Mouse (Mus musculus): ENCODE data around the gene Tenm3. TPM values are rescaled to one million over a fixed set of nuclear protein-coding genes. Genes with fewer than 3 reads are reported as not detected.

Tenm3 gene
- 1 to 10 TPM; 4.5 to 8.0 TPM for total RNA-seq (2021)
- long read RNA-seq, experiment 1, partial matches to known transcripts, result 2 of 3 reads
- long read RNA-seq, experiment 1, other reads (novel, unspliced or antisense), result 1 of 3 reads
- long read RNA-seq, experiment 2, partial matches to known transcripts, result 1 of 2 reads
- long read RNA-seq, experiment 2, other reads (novel, unspliced or antisense), result 1 of 2 reads

DNA sequence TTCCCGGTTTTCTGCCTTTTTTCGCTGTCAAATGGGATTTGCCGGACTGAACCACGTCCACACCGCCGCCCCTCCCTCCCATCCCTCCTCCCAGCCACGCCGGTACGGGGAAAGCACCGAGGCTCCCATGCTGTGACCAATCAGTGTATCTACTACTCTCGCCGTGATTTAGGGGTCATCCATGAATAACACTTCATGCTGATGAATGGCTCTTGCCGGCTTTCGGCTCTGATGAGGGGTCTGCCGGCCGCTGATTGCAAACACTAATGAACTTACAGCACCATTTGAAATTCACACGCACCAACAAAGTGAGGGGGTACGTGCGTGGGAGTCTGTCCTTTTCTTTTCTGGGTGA, at the start of gene Tenm3:
Tenm3 (minus strand) TSS at position 21 of the 355 bp plus-strand sequence.
- DNase-seq, result no peak

DNA sequence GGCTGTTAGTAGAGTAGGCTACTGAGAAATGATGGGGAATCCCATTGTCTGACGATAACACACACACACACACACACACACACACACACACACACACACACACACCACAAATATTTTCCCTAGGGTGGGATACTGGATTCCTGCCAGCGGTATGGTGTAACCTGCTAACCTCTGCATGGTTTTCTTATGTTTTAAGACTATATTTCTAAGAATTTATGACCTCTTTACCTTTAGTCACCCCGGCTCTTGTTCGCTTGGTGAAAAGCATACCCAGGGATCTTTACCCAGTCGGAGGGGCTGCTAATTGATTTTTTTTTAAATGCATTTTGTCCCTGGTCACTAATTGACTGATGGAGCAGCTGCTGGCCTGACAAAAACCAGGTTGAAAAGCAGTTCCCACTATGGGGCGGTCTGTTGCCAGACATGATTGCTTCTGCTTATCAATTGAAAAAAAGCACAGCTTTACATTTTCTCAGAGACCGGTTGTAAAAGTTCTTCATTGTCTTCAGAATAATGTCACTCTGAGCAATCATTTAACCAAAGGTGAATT, 46.5 kb upstream of the Tenm3 start:
- no peak for DNase-seq

DNA sequence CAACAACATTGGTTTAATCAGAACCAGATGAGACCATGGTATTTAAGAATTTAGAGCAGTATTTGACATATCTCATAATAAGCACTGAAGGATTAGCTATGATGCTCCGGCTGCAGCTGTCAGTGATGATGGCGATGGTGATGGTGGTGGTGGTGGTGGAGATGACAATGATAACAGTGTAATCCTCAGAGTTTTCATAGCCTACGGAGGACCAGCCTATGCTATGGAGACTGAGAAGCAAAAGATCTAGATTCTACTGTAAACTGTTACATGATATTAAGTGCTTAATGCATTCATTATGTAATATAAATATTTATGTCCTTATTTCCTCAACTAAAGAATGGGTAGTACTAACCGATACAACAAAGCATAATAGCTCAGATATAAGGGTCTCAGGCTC, 40.5 kb upstream of the Tenm3 start:
- DNase-seq, result no peak

GRCm38 (mm10) chr8:48880585-48880984, 36.8 kb upstream of the Tenm3 start:
- DNase-seq, result no peak

DNA sequence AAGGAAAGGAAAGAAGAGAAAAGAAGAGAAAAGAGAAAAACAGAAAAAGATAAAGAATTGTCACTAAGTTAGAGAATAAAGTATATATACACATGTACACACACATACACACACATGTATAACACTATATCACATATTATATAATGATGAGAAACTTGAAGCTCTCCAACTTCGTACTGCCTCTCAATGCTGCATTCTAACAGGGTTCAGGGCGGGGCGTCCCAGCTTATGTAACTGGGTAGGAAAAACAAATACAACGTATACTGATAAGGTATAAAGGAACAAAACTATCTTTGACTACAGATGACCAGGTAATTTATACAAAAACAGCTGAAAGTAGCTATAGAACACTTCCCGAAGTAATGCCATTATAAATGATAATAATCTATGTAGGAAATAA, 22.2 kb upstream of the Tenm3 start:
- no peak for DNase-seq

GRCm38 (mm10) chr8:48865485-48865884, 21.7 kb upstream of the Tenm3 start:
- DNase-seq, result no peak

GRCm38 (mm10) chr8:48850223-48851010, 6.7 kb upstream of the Tenm3 start:
- no peak for DNase-seq

- DNase-seq, result no peak
Measured at GRCm38 (mm10) chr8:48849091-48849616, 5.4 kb upstream of the Tenm3 start.

DNA sequence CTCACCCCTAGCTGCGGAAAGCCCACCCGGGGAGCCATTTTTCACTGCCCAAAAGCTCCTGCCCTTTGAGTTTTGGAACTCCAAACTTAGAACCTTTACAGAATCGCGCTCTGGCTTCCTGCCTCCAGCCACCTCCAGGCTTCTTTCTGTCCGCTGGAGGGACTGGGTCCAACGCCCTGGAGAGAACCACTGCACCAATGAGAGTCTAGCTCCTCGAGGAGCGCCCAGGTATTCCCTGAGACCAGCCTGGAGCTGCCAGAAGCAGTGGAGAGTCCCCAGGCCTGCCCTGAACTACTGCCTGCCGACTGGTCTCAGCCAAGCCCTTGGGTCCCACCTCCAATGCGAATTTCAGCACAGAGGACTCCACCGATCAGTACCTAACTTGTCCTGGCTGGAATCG, 1.2 kb upstream of the Tenm3 start:
- no peak for DNase-seq

GRCm38 (mm10) chr8:48844370-48844905, 687 bp upstream of the Tenm3 start:
- DNase-seq, result no peak

- DNase-seq, result peak; percentile 28
Measured at GRCm38 (mm10) chr8:48842991-48843930, 490 bp downstream of the Tenm3 start.

DNA sequence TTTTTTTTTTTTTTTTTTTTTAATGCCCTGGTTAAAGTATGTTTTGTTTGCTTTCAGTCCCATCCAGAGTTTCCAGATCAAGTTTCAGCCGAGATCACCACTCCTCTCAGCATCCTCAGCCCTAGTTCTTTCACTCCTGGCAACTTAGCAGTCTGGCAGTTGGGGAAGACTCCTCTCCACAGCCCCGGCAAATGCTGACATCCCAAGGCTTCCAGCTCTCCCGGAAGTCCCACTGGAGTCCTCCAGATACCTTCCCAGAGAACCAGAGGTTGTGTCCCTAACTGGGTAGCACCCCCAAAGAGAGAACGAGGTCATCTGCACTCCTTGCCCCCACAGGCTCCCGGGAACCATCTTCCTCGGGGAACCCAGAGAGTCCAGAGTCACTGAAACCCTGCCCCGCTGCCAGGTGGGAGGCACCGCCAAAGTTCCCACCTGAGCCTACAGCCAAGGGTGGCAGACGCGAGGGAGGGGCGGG, 1.2 kb downstream of the Tenm3 start:
- DNase-seq, result no peak

GRCm38 (mm10) chr8:48842035-48842434, 1.7 kb downstream of the Tenm3 start:
- no peak for DNase-seq

DNA sequence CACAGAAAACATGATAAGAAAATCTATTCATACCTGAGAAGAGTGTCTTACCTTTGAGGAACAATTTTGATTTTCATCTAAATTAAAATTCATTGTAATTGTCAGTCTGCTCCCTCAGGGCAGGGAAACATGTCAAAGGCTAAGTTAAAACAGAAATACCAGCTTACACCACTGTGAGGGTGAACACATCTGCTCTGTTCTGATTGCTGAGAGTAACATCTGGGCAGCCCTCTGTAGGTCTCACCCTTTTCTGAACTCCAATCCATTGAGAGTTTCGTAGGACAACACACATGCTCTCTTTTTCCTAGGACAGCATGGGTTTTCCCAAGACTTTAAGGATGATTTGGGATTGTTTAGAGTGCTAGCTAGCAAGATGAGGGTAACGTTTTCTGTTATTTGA, 8.0 kb downstream of the Tenm3 start:
- no peak for DNase-seq

- no peak for DNase-seq
Measured at GRCm38 (mm10) chr8:48827454-48827853, 16.3 kb downstream of the Tenm3 start.

DNA sequence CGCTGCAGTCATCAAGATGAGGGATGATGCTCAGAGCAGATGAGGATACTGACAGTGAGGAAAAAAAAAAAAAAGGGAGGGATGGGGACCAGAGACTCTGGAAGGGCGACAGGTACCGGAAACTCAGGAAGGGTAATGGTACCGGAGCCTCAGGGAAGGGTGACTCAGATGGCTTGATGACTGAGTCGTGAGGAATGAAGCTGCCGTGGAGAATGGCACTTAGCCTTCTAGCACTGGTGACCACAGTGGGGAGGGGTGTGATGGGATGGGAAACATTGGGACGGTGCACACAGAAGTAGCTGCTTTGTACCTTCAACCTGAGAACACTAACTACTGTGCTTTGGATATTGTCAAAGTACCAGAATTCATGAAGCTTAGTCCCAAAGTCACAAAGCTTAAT, 18.1 kb downstream of the Tenm3 start:
- DNase-seq, result no peak

DNA sequence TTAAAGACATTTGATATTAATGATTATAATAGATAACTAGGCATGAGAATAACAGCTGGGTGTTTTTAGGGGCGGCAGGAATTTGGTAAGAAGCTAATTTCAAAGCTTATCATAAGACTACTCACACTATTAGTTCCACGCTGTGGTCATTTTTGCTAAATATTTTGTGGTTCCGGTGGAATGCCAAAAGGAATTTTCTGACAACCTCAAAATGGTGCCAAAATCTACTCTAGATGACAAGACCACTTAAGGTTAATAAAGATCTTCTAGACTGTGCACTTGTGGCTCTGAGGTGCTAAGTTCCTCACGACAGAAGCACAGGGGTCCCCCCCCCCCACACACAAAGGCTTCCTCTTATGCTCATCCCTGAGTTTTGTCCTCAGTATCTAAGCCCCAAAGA, 21.5 kb downstream of the Tenm3 start:
- DNase-seq, result no peak

DNA sequence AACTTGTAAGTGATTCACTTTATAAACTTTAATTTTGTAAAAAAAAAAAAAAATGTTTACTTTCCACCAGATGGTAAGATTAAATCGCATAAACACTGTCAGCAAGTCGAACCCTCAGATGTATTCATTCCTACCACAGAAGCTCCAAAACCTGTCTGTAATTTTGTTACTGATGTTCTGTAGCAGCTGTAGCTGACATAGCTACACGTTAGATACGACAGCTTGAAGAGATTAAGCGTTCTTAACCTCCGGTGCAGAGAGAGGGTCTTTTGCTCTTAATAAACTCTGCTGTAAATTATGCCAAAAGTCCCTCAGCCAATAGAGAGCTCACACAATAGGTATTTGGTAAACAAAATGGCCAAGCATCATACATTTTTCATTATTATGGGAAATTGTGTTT, 23.8 kb downstream of the Tenm3 start:
- DNase-seq, result no peak

- DNase-seq, result no peak
Measured at GRCm38 (mm10) chr8:48819348-48819747, 24.4 kb downstream of the Tenm3 start.

GRCm38 (mm10) chr8:48816941-48817340, 26.8 kb downstream of the Tenm3 start:
- DNase-seq, result no peak

DNA sequence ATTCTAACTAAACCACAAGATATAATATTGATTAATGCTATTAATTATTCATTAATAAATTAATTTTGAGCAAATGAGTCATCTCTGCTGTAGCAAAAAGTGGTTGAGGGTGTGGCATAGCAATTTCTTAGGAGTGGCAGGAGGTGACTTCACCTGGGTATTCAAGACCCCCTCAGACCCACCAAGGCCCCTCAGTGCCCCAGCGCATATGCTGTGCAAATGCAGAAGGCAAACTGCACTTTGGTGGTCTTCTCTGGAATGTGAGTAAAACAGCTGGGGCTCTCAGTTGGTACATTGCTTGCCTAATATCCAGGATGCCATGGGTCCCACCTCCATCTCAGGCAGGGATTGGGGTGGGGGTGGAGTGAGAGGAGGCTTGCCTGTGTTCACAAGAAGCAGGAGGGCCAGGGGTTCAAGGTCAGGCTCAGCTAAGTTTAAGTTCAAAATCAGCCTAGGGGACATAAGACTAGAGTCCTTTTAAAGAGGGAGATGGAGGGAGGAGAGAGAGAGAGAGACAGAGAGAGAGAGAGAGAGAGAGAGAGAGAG, 31.5 kb downstream of the Tenm3 start:
- no peak for DNase-seq

DNA sequence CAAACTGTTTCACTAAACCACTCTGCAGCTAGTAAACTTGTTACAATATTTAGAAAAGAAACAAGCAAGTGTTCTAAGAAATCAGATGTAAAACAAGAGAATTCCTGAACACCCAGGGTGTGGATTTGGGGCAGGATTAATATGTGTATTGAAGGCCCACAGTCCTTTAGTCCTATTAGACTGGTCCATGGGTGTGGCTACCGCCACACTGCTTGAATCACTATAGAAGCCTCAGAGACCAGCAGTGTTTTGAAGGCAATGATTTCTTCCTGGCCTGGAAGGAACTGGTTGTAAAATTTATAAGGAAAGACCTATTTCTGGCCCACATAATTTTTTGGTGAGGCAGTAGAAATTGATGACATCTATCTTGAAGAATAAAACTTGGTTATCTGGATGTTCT, 33.1 kb downstream of the Tenm3 start:
- no peak for DNase-seq

Measured in gastrocnemius, postnatal 25 days (tissue).